In the genomic region with DNA sequence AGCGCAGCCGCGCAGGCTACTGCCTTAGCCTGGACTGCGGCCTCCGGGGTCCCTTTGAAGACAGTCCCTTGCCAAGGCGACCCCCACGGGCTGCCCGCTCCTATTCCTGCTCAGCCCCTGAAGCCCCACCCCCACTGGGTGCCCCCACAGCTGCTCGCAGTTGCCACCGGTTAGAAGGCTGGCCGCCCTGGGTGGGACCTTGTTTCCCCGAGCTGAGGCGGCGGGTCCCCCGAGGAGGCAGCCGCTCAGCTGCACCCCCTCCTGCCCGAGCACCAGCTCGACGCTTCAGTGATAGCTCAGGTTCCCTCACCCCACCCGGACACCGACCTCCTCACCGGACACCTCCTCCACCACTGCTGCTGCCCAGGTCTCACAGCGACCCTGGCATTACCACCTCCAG, we compare ENCODE assay signal across 10 mouse cellular contexts. TPM values are rescaled to one million over a fixed set of nuclear protein-coding genes. Genes with fewer than 3 reads are reported as not detected.
DNase-seq lines count a peak whose midpoint lies in the region; ATAC-seq and TF ChIP-seq lines count a peak whose summit lies in the region.
"Had no signal": no experiment of that assay in that cellular context is flagged by ENCODE, and none has a peak within 500 bp of the region (broad histone marks: within the 10 kb centered on the region; RNA-seq: fewer than 3 reads in every experiment).

No protein-coding gene starts in this region.

- H3K27ac ChIP-seq in heart, postnatal 0 days (ENCODE audit: low read depth) = peak overlapping the region; percentile 13; the same call in 1 of the 2 replicates
- H3K27ac ChIP-seq in neural tube, embryonic 12.5 days = no peak overlapping the region
- no peak overlapping the region for H3K27ac ChIP-seq in embryonic facial prominence, embryonic 13.5 days

- no peak overlapping the region; the same call in 1 of the 2 replicates for H3K4me3 ChIP-seq in heart, postnatal 0 days (ENCODE audit: low read depth, low read length)
- H3K4me3 ChIP-seq in neural tube, embryonic 12.5 days = no peak overlapping the region
- no peak overlapping the region for H3K4me3 ChIP-seq in embryonic facial prominence, embryonic 13.5 days

- DNase-seq in heart, postnatal 0 days (ENCODE audit: low spot score) = no peak
- no peak for DNase-seq in heart, postnatal 25 days (ENCODE audit: low spot score)
- no peak for DNase-seq in neural tube, embryonic 10.5 days (ENCODE audit: extremely low spot score, low spot score)
- peak; percentile 82 to 83 for DNase-seq in thymus, postnatal 10 days (ENCODE audit: low spot score in 2 of 2)
- DNase-seq in cerebellum, postnatal 36 days = no peak
- DNase-seq: adrenal gland, adult 8-10 months; kidney, adult 18-20 months had no signal

- WGBS in heart, postnatal 0 days = 44% methylated on average over 23 of the region's 23 CpGs
- 49% methylated on average over 23 of the region's 23 CpGs for WGBS in neural tube, embryonic 12.5 days
- WGBS in embryonic facial prominence, embryonic 13.5 days = 39% methylated on average over 23 of the region's 23 CpGs

- no peak for TF ChIP-seq CTCF in heart, postnatal 0 days (IDR thresholded peaks at IDR 0.05; ENCODE audit: low read depth)

- no peaks in the 10 kb centered on the region for H3K9me3 ChIP-seq in heart, postnatal 0 days (replicated peaks; ENCODE audit: control insufficient read depth, low read length)
- H3K9me3 ChIP-seq in neural tube, embryonic 12.5 days = no peaks in the 10 kb centered on the region
- H3K9me3 ChIP-seq in embryonic facial prominence, embryonic 13.5 days = no peaks in the 10 kb centered on the region

- H3K36me3 ChIP-seq in heart, postnatal 0 days (replicated peaks; ENCODE audit: control insufficient read depth, insufficient read depth, low read length) = 0 out of 2 replicates have a peak, but pooled peaks cover 3% of the 10 kb centered on the region
- H3K36me3 ChIP-seq in neural tube, embryonic 12.5 days = peaks cover 20% of the 10 kb centered on the region
- peaks cover 39% of the 10 kb centered on the region for H3K36me3 ChIP-seq in embryonic facial prominence, embryonic 13.5 days

- peak overlapping the region; percentile 32; the same call in 1 of the 2 replicates for H3K4me2 ChIP-seq in heart, postnatal 0 days (ENCODE audit: low read depth, low read length)
- H3K4me2 ChIP-seq in neural tube, embryonic 12.5 days (replicated peaks) = 0 out of 2 replicates have a peak overlapping the region, but pooled peaks have one; percentile 7
- no peak overlapping the region for H3K4me2 ChIP-seq in embryonic facial prominence, embryonic 13.5 days

- H3K4me1 ChIP-seq in heart, postnatal 0 days (ENCODE audit: control insufficient read depth, insufficient read depth) = peaks cover 8% of the 10 kb centered on the region; the same call in 1 of the 2 replicates
- H3K4me1 ChIP-seq in neural tube, embryonic 12.5 days = peaks cover 24% of the 10 kb centered on the region
- H3K4me1 ChIP-seq in embryonic facial prominence, embryonic 13.5 days = peaks cover 32% of the 10 kb centered on the region

- no peak overlapping the region for H3K9ac ChIP-seq in heart, postnatal 0 days (replicated peaks; ENCODE audit: low read depth, low read length)
- H3K9ac ChIP-seq in neural tube, embryonic 12.5 days = 0 out of 2 replicates have a peak overlapping the region, but pooled peaks have one; percentile 29
- no peak overlapping the region for H3K9ac ChIP-seq in embryonic facial prominence, embryonic 13.5 days

- TF ChIP-seq EP300 in heart, postnatal 0 days (IDR thresholded peaks at IDR 0.05; ENCODE audit: low read depth) = no peak

- no peaks in the 10 kb centered on the region for H3K27me3 ChIP-seq in heart, postnatal 0 days (ENCODE audit: control insufficient read depth, insufficient read depth, low read length)
- no peaks in the 10 kb centered on the region for H3K27me3 ChIP-seq in neural tube, embryonic 12.5 days (replicated peaks)
- H3K27me3 ChIP-seq in embryonic facial prominence, embryonic 13.5 days = no peaks in the 10 kb centered on the region

- intact Hi-C loops in heart, postnatal 25 days (cut with DNase I) = no loop called here

- ATAC-seq in heart, postnatal 0 days (ENCODE audit: insufficient read depth, low read depth) = no peak
- ATAC-seq in neural tube, embryonic 12.5 days (ENCODE audit: low FRiP score, low read depth) = no peak
- 0 out of 2 replicates have a peak, but pooled peaks have one; percentile 3 for ATAC-seq in embryonic facial prominence, embryonic 13.5 days (ENCODE audit: insufficient number of reproducible peaks, insufficient read depth, low FRiP score, low TSS enrichment, low read depth)
- no peak for ATAC-seq in inflammation-experienced regulatory T-cells, adult 6 months

RNA-seq across cellular contexts. Expression of gene Fam189b, which starts 4.3 kb away (rescaled TPM):
- 2.1 and 2.2 TPM in 2 replicates for total RNA-seq in heart, postnatal 0 days (2014; rRNA removed; ENCODE audit: low replicate concordance)
- 5.6 and 5.7 TPM in 2 replicates for polyA plus RNA-seq in heart, postnatal 0 days (2015; fragmentation: Nextera tagmentation; extraction: Ambion mirVana)
- 1 to 10 TPM; 5.2 to 5.7 TPM for total RNA-seq in heart, postnatal 25 days (2021)
- 34.1 and 42.5 TPM in 2 replicates for polyA plus RNA-seq in neural tube, embryonic 12.5 days (2016; fragmentation: Nextera tagmentation; extraction: Ambion mirVana)
- polyA plus RNA-seq in embryonic facial prominence, embryonic 13.5 days (2015; fragmentation: Nextera tagmentation; extraction: Ambion mirVana) = 31.5 and 32.6 TPM in 2 replicates
- 100 to 1,000 TPM; 132 to 223 (median 213) TPM for polyA plus RNA-seq in inflammation-experienced regulatory T-cells, adult 6 months (2017; shearing (Covaris generic))

RNA-seq across cellular contexts. Expression of gene Scamp3, which starts 9.9 kb away (rescaled TPM):
- total RNA-seq in heart, postnatal 0 days (2014; rRNA removed; ENCODE audit: low replicate concordance) = 54.4 and 60.7 TPM in 2 replicates
- polyA plus RNA-seq in heart, postnatal 0 days (2015; fragmentation: Nextera tagmentation; extraction: Ambion mirVana) = 65.9 and 70.3 TPM in 2 replicates
- 10 to 100 TPM; 48.9 to 50.2 TPM for total RNA-seq in heart, postnatal 25 days (2021)
- polyA plus RNA-seq in neural tube, embryonic 12.5 days (2016; fragmentation: Nextera tagmentation; extraction: Ambion mirVana) = 109 and 110 TPM in 2 replicates
- polyA plus RNA-seq in embryonic facial prominence, embryonic 13.5 days (2015; fragmentation: Nextera tagmentation; extraction: Ambion mirVana) = 115 and 125 TPM in 2 replicates
- polyA plus RNA-seq in inflammation-experienced regulatory T-cells, adult 6 months (2017; shearing (Covaris generic)) = 100 to 1,000 TPM; 168 to 216 (median 185) TPM

RNA-seq across cellular contexts. Expression of gene Gba, which starts 15.5 kb away (rescaled TPM):
- total RNA-seq in heart, postnatal 0 days (2014; rRNA removed; ENCODE audit: low replicate concordance) = 36.2 and 36.4 TPM in 2 replicates
- 20.1 and 20.8 TPM in 2 replicates for polyA plus RNA-seq in heart, postnatal 0 days (2015; fragmentation: Nextera tagmentation; extraction: Ambion mirVana)
- 10 to 100 TPM; 18.2 to 20.9 TPM for total RNA-seq in heart, postnatal 25 days (2021)
- polyA plus RNA-seq in neural tube, embryonic 12.5 days (2016; fragmentation: Nextera tagmentation; extraction: Ambion mirVana) = 44.0 and 50.3 TPM in 2 replicates
- 34.7 TPM in 2 replicates for polyA plus RNA-seq in embryonic facial prominence, embryonic 13.5 days (2015; fragmentation: Nextera tagmentation; extraction: Ambion mirVana)
- 10 to 100 TPM; 63.7 to 86.1 (median 85.1) TPM for polyA plus RNA-seq in inflammation-experienced regulatory T-cells, adult 6 months (2017; shearing (Covaris generic))

RNA-seq across cellular contexts. Expression of gene Clk2, which starts 22.6 kb away (rescaled TPM):
- total RNA-seq in heart, postnatal 0 days (2014; rRNA removed; ENCODE audit: low replicate concordance) = 22.7 and 24.7 TPM in 2 replicates
- polyA plus RNA-seq in heart, postnatal 0 days (2015; fragmentation: Nextera tagmentation; extraction: Ambion mirVana) = 8.2 and 8.5 TPM in 2 replicates
- 10 to 100 TPM; 18.1 to 18.7 TPM for total RNA-seq in heart, postnatal 25 days (2021)
- 38.5 and 43.0 TPM in 2 replicates for polyA plus RNA-seq in neural tube, embryonic 12.5 days (2016; fragmentation: Nextera tagmentation; extraction: Ambion mirVana)
- 39.9 and 41.8 TPM in 2 replicates for polyA plus RNA-seq in embryonic facial prominence, embryonic 13.5 days (2015; fragmentation: Nextera tagmentation; extraction: Ambion mirVana)
- polyA plus RNA-seq in inflammation-experienced regulatory T-cells, adult 6 months (2017; shearing (Covaris generic)) = 10 to 100 TPM; 12.5 to 29.0 (median 24.7) TPM

RNA-seq across cellular contexts. Expression of gene Hcn3, which starts 27.2 kb away (rescaled TPM):
- total RNA-seq in heart, postnatal 0 days (2014; rRNA removed; ENCODE audit: low replicate concordance) = 1.1 TPM in 1 of 2 replicates, not detected in the other
- polyA plus RNA-seq in heart, postnatal 0 days (2015; fragmentation: Nextera tagmentation; extraction: Ambion mirVana) = 0.15 and 0.32 TPM in 2 replicates
- under 1 TPM; 0.16 to 0.61 TPM for total RNA-seq in heart, postnatal 25 days (2021)
- 19.5 and 23.2 TPM in 2 replicates for polyA plus RNA-seq in neural tube, embryonic 12.5 days (2016; fragmentation: Nextera tagmentation; extraction: Ambion mirVana)
- 3.6 and 4.3 TPM in 2 replicates for polyA plus RNA-seq in embryonic facial prominence, embryonic 13.5 days (2015; fragmentation: Nextera tagmentation; extraction: Ambion mirVana)
- 1 to 10 TPM in 2 of 3 experiments, not detected in 1; 1.3 TPM for polyA plus RNA-seq in inflammation-experienced regulatory T-cells, adult 6 months (2017; shearing (Covaris generic))

Comparison
In these comparisons a context has a peak if more than half of its experiments do, and no peak if none do; other contexts are left out.
1. DNase-seq: peak in thymus, postnatal 10 days (2 of 2); none in heart, postnatal 0 days (single experiment), heart, postnatal 25 days (single experiment), neural tube, embryonic 10.5 days (single experiment) and cerebellum, postnatal 36 days (0 of 2).